Mouse (Mus musculus): Measurements from ENCODE around the gene Ocel1. TPM values are rescaled to one million over a fixed set of nuclear protein-coding genes. Genes with fewer than 3 reads are reported as not detected.

The Ocel1 gene
- polyA plus RNA-seq, 1 experiment from 2014 or later: 6.1 TPM

- H3K4me3 ChIP-seq (ENCODE audit: low read length): no peak overlapping the region
- WGBS: 62% methylated on average over 1 of the region's 1 CpGs
- no peak for ATAC-seq (ENCODE audit: low FRiP score, low TSS enrichment)
Observed at GRCm38 (mm10) chr8:71388267-71388666, 17.2 kb downstream of the Ocel1 start.

GRCm38 (mm10) chr8:71391696-71392095, 20.6 kb downstream of the Ocel1 start:
- no peak overlapping the region for H3K4me3 ChIP-seq (ENCODE audit: low read length)
- ATAC-seq (ENCODE audit: low FRiP score, low TSS enrichment): no peak
- 0 out of 2 replicates have a peak, but pooled peaks cover 4% of the 10 kb centered on the region for H3K36me3 ChIP-seq (ENCODE audit: insufficient read depth, low read length)
- no peak overlapping the region for H3K27ac ChIP-seq (ENCODE audit: low read length)
- H3K9ac ChIP-seq (replicated peaks; ENCODE audit: low read length): no peak overlapping the region
- H3K4me2 ChIP-seq (replicated peaks; ENCODE audit: low read depth, low read length): no peak overlapping the region
- no peaks in the 10 kb centered on the region for H3K27me3 ChIP-seq (ENCODE audit: insufficient read depth, low read length)
- H3K4me1 ChIP-seq (ENCODE audit: insufficient read depth, low read length): peaks cover 8% of the 10 kb centered on the region; the same call in 1 of the 2 replicates
- no peaks in the 10 kb centered on the region for H3K9me3 ChIP-seq (ENCODE audit: low read length)
- WGBS: 92% methylated on average over 2 of the region's 2 CpGs

More at GRCm38 (mm10) chr8:71388267-71388666, 17.2 kb downstream of the Ocel1 start:
- Histone ChIP-seq H3K9ac (replicated peaks; ENCODE audit: low read length) (no peak overlapping the region), H3K4me2 (replicated peaks; ENCODE audit: low read depth, low read length) (no peak overlapping the region), H3K9me3 (ENCODE audit: low read length) (no peaks in the 10 kb centered on the region), H3K27me3 (ENCODE audit: insufficient read depth, low read length) (no peaks in the 10 kb centered on the region), H3K36me3 (ENCODE audit: insufficient read depth, low read length) (0 out of 2 replicates have a peak, but pooled peaks cover 4% of the 10 kb centered on the region), H3K4me1 (ENCODE audit: insufficient read depth, low read length) (peaks cover 10% of the 10 kb centered on the region), H3K27ac (ENCODE audit: low read length) (no peak overlapping the region)

GRCm38 (mm10) chr8:71392391-71392790, 21.3 kb downstream of the Ocel1 start:
- Histone ChIP-seq H3K27me3 (ENCODE audit: insufficient read depth, low read length) (no peaks in the 10 kb centered on the region), H3K9me3 (ENCODE audit: low read length) (no peaks in the 10 kb centered on the region), H3K4me1 (ENCODE audit: insufficient read depth, low read length) (peaks cover 10% of the 10 kb centered on the region), H3K36me3 (ENCODE audit: insufficient read depth, low read length) (0 out of 2 replicates have a peak, but pooled peaks cover 4% of the 10 kb centered on the region), H3K9ac (replicated peaks; ENCODE audit: low read length) (no peak overlapping the region), H3K4me3 (ENCODE audit: low read length) (no peak overlapping the region), H3K4me2 (replicated peaks; ENCODE audit: low read depth, low read length) (no peak overlapping the region), H3K27ac (ENCODE audit: low read length) (no peak overlapping the region)
- no peak for ATAC-seq (ENCODE audit: low FRiP score, low TSS enrichment)
- 77% methylated on average over 5 of the region's 5 CpGs for WGBS

GRCm38 (mm10) chr8:71392871-71393270, 21.8 kb downstream of the Ocel1 start:
- Histone ChIP-seq H3K36me3 (ENCODE audit: insufficient read depth, low read length) (0 out of 2 replicates have a peak, but pooled peaks cover 3% of the 10 kb centered on the region), H3K9me3 (ENCODE audit: low read length) (no peaks in the 10 kb centered on the region), H3K27me3 (ENCODE audit: insufficient read depth, low read length) (no peaks in the 10 kb centered on the region), H3K4me1 (ENCODE audit: insufficient read depth, low read length) (peaks cover 15% of the 10 kb centered on the region), H3K27ac (ENCODE audit: low read length) (no peak overlapping the region), H3K9ac (replicated peaks; ENCODE audit: low read length) (no peak overlapping the region), H3K4me3 (ENCODE audit: low read length) (peak overlapping the region; percentile 29), H3K4me2 (replicated peaks; ENCODE audit: low read depth, low read length) (peak overlapping the region; percentile 43)
- 14% methylated on average over 3 of the region's 3 CpGs for WGBS
- no peak for ATAC-seq (ENCODE audit: low FRiP score, low TSS enrichment)

- H3K4me1 ChIP-seq (ENCODE audit: insufficient read depth, low read length): peaks cover 15% of the 10 kb centered on the region
- no peak for ATAC-seq (ENCODE audit: low FRiP score, low TSS enrichment)
- H3K4me2 ChIP-seq (replicated peaks; ENCODE audit: low read depth, low read length): peak overlapping the region; percentile 44
- peaks cover 10% of the 10 kb centered on the region for H3K36me3 ChIP-seq (ENCODE audit: insufficient read depth, low read length)
- 89% methylated on average over 7 of the region's 7 CpGs for WGBS
- peak overlapping the region; percentile 66; the same call in 1 of the 2 replicates for H3K27ac ChIP-seq (ENCODE audit: low read length)
- no peaks in the 10 kb centered on the region for H3K27me3 ChIP-seq (ENCODE audit: insufficient read depth, low read length)
- H3K9me3 ChIP-seq (ENCODE audit: low read length): no peaks in the 10 kb centered on the region
- peak overlapping the region; percentile 44 for H3K9ac ChIP-seq (replicated peaks; ENCODE audit: low read length)
- peak overlapping the region; percentile 35 for H3K4me3 ChIP-seq (ENCODE audit: low read length)
Observed at GRCm38 (mm10) chr8:71394481-71394880, 23.4 kb downstream of the Ocel1 start.

- Histone ChIP-seq H3K4me2 (replicated peaks; ENCODE audit: low read depth, low read length) (peak overlapping the region; percentile 44), H3K36me3 (ENCODE audit: insufficient read depth, low read length) (peaks cover 16% of the 10 kb centered on the region), H3K27ac (ENCODE audit: low read length) (peak overlapping the region; percentile 66; the same call in 1 of the 2 replicates), H3K9me3 (ENCODE audit: low read length) (no peaks in the 10 kb centered on the region), H3K4me3 (ENCODE audit: low read length) (peak overlapping the region; percentile 35), H3K9ac (replicated peaks; ENCODE audit: low read length) (peak overlapping the region; percentile 51), H3K27me3 (ENCODE audit: insufficient read depth, low read length) (no peaks in the 10 kb centered on the region), H3K4me1 (ENCODE audit: insufficient read depth, low read length) (peaks cover 15% of the 10 kb centered on the region)
- 76% methylated on average over 10 of the region's 10 CpGs for WGBS
- ATAC-seq (ENCODE audit: low FRiP score, low TSS enrichment): no peak
Observed at GRCm38 (mm10) chr8:71395071-71395470, 24.0 kb downstream of the Ocel1 start.

GRCm38 (mm10) chr8:71395629-71396028, 24.5 kb downstream of the Ocel1 start, which contains the start of gene Ushbp1:
TSS of gene Ushbp1 (minus strand) at chr8:71395802.
- Histone ChIP-seq H3K36me3 (ENCODE audit: insufficient read depth, low read length) (peaks cover 20% of the 10 kb centered on the region), H3K9me3 (ENCODE audit: low read length) (no peaks in the 10 kb centered on the region), H3K4me1 (ENCODE audit: insufficient read depth, low read length) (peaks cover 15% of the 10 kb centered on the region), H3K27ac (ENCODE audit: low read length) (peak within 1 kb of the TSS; percentile 92), H3K4me2 (replicated peaks; ENCODE audit: low read depth, low read length) (peak within 1 kb of the TSS; percentile 95), H3K9ac (replicated peaks; ENCODE audit: low read length) (peak within 1 kb of the TSS; percentile 51), H3K4me3 (ENCODE audit: low read length) (peak within 1 kb of the TSS; percentile 96), H3K27me3 (ENCODE audit: insufficient read depth, low read length) (no peaks in the 10 kb centered on the region)
- WGBS: 78% methylated on average over 9 of the region's 9 CpGs
- no peak for ATAC-seq (ENCODE audit: low FRiP score, low TSS enrichment)

GRCm38 (mm10) chr8:71396639-71397305, 25.7 kb downstream of the Ocel1 start, which contains the start of gene Babam1:
TSS of gene Babam1 (plus strand) at chr8:71396861.
- Histone ChIP-seq H3K36me3 (ENCODE audit: insufficient read depth, low read length) (peaks cover 25% of the 10 kb centered on the region), H3K4me1 (ENCODE audit: insufficient read depth, low read length) (peaks cover 15% of the 10 kb centered on the region), H3K9ac (replicated peaks; ENCODE audit: low read length) (peak within 1 kb of the TSS; percentile 87), H3K9me3 (ENCODE audit: low read length) (no peaks in the 10 kb centered on the region), H3K27me3 (ENCODE audit: insufficient read depth, low read length) (no peaks in the 10 kb centered on the region), H3K27ac (ENCODE audit: low read length) (peak within 1 kb of the TSS; percentile 92), H3K4me2 (replicated peaks; ENCODE audit: low read depth, low read length) (peak within 1 kb of the TSS; percentile 95), H3K4me3 (ENCODE audit: low read length) (peak within 1 kb of the TSS; percentile 96)
- ATAC-seq (ENCODE audit: low FRiP score, low TSS enrichment): peak; percentile 97
- 1% methylated on average over 34 of the region's 34 CpGs for WGBS

GRCm38 (mm10) chr8:71397701-71398100, 26.6 kb downstream of the Ocel1 start:
- Histone ChIP-seq H3K27me3 (ENCODE audit: insufficient read depth, low read length) (no peaks in the 10 kb centered on the region), H3K4me1 (ENCODE audit: insufficient read depth, low read length) (peaks cover 15% of the 10 kb centered on the region), H3K27ac (ENCODE audit: low read length) (no peak overlapping the region), H3K4me2 (replicated peaks; ENCODE audit: low read depth, low read length) (peak overlapping the region; percentile 95), H3K9ac (replicated peaks; ENCODE audit: low read length) (peak overlapping the region; percentile 87), H3K36me3 (ENCODE audit: insufficient read depth, low read length) (peaks cover 25% of the 10 kb centered on the region), H3K4me3 (ENCODE audit: low read length) (peak overlapping the region; percentile 96), H3K9me3 (ENCODE audit: low read length) (no peaks in the 10 kb centered on the region)
- 85% methylated on average over 12 of the region's 12 CpGs for WGBS
- no peak for ATAC-seq (ENCODE audit: low FRiP score, low TSS enrichment)

- 87% methylated on average over 2 of the region's 2 CpGs for WGBS
- H3K27me3 ChIP-seq (ENCODE audit: insufficient read depth, low read length): no peaks in the 10 kb centered on the region
Observed at GRCm38 (mm10) chr8:71400826-71401225, 29.7 kb downstream of the Ocel1 start.

More at GRCm38 (mm10) chr8:71400826-71401225, 29.7 kb downstream of the Ocel1 start:
- no peak overlapping the region for H3K4me2 ChIP-seq (replicated peaks; ENCODE audit: low read depth, low read length)
- no peak overlapping the region for H3K9ac ChIP-seq (replicated peaks; ENCODE audit: low read length)
- ATAC-seq (ENCODE audit: low FRiP score, low TSS enrichment): no peak
- H3K9me3 ChIP-seq (ENCODE audit: low read length): no peaks in the 10 kb centered on the region
- no peak overlapping the region for H3K27ac ChIP-seq (ENCODE audit: low read length)
- H3K36me3 ChIP-seq (ENCODE audit: insufficient read depth, low read length): peaks cover 25% of the 10 kb centered on the region
- no peak overlapping the region for H3K4me3 ChIP-seq (ENCODE audit: low read length)
- peaks cover 21% of the 10 kb centered on the region for H3K4me1 ChIP-seq (ENCODE audit: insufficient read depth, low read length)

Data from kidney, embryonic 16.5 days (tissue).